Mouse (Mus musculus): ENCODE measurements around the gene Slc35a5. TPM values are rescaled to one million over a fixed set of nuclear protein-coding genes. Genes with fewer than 3 reads are reported as not detected.

The Slc35a5 gene
- polyA plus RNA-seq, 1 experiment from 2014 or later = 9.0 TPM

DNA sequence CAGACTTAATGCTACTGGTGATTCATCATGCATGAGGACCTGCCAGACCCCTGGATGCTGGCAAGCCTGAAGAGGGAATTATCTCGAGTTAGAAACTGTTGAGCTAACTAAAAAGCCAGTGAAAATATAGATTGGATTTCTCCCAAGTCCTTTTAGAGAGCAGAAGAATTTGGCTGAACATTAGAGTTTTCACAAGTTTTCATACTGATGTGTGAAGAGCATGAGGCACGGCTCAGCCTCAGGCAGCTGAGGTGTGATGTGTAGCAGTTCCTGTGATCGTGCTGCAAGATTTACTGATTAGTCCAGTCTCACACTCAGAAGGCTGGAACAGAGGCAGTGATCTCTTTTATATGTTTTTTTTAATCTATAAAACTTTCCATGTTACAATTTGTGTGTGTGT is 53.5 kb downstream of the Slc35a5 start:
- no peak overlapping the region for H3K27ac ChIP-seq
- ATAC-seq = no peak
- no peaks in the 10 kb centered on the region for H3K4me1 ChIP-seq
- H3K4me3 ChIP-seq = no peak overlapping the region
- WGBS (ENCODE audit: insufficient replicate concordance) = 48% methylated on average over 3 of the region's 3 CpGs
- no peak overlapping the region for H3K9ac ChIP-seq
- H3K4me2 ChIP-seq = no peak overlapping the region
- no peaks in the 10 kb centered on the region for H3K9me3 ChIP-seq (replicated peaks)
- no peaks in the 10 kb centered on the region for H3K27me3 ChIP-seq (replicated peaks)
- H3K36me3 ChIP-seq = no peaks in the 10 kb centered on the region

DNA sequence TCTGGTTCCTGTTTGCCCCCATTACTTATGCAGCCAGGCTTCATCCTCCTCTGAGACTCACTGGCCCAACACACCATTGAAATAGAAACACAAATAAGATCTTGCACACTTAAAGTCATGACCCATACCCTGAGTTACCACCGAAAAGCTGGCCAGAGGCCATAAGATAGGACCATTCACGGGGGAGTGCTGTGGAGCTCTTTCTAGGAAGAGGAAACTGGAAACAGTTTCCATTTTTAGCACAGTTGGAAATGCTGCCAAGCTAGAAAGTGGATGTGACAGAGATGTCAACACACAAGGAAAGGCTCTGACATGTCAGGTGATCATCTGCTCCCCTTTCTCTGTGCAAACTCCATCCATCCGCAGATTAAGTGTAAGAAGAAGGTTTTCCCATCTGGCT is 57.6 kb downstream of the Slc35a5 start:
- Histone ChIP-seq H3K9ac (no peak overlapping the region), H3K4me2 (no peak overlapping the region), H3K9me3 (replicated peaks) (no peaks in the 10 kb centered on the region), H3K27ac (no peak overlapping the region), H3K4me1 (0 out of 2 replicates have a peak, but pooled peaks cover 1% of the 10 kb centered on the region), H3K36me3 (no peaks in the 10 kb centered on the region), H3K27me3 (replicated peaks) (no peaks in the 10 kb centered on the region), H3K4me3 (no peak overlapping the region)
- 55% methylated on average over 3 of the region's 3 CpGs for WGBS (ENCODE audit: insufficient replicate concordance)
- no peak for ATAC-seq

DNA sequence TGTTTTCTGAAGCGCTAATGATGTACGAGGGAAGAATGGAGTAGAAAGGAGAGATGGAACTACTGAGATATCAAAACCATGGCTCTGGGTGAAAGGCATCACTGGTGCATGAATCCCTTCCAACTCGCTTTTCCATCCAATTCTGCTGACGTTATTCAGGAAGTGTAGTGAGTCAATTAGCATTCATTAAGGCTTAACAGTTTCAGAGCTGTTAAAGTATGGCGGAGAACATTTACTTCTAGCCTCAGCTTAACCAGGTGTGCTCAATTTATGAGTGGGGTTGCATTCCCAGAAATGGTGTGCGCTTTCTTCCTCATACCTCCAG is 59.7 kb downstream of the Slc35a5 start:
- Histone ChIP-seq H3K4me3 (no peak overlapping the region), H3K36me3 (no peaks in the 10 kb centered on the region), H3K27ac (no peak overlapping the region), H3K9ac (no peak overlapping the region), H3K27me3 (replicated peaks) (no peaks in the 10 kb centered on the region), H3K9me3 (replicated peaks) (no peaks in the 10 kb centered on the region), H3K4me2 (no peak overlapping the region), H3K4me1 (0 out of 2 replicates have a peak, but pooled peaks cover 3% of the 10 kb centered on the region)
- ATAC-seq = no peak
- 63% methylated on average over 6 of the region's 6 CpGs for WGBS (ENCODE audit: insufficient replicate concordance)

DNA sequence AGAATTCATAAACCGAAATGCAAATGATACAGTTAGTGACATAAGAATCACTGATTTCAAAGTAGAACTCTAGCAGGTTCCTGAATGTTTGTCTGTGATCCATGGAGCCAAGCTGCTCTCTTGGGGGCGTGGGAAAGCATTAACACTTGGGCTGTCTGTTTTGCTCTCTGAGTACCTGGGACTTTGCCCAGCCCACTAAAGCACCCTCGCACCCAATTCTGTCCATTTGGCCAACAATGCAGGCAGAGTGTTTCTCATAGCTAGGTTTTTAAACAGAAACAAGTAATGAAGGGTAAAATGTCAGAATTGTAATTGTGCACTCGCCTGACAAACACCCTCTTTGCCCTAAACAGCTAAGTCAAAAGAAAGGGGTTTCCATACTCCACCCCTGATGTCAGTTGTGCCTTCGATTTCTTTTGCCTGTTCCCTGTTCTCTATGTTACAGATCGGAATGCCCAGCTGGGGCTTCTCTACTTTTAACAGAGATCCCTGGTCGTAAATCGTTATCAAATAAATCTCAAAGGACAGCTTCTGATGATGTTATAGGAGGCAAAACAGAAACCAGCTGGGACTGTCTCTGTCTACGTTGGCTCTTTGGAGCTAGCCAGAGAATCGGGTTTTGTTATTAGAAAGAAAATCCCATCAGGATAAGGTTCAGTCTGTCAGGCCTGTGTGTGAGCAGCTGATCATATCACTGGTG is 60.2 kb downstream of the Slc35a5 start:
- no peak overlapping the region for H3K27ac ChIP-seq
- no peaks in the 10 kb centered on the region for H3K36me3 ChIP-seq
- H3K4me1 ChIP-seq = peaks cover 4% of the 10 kb centered on the region; the same call in 1 of the 2 replicates
- no peaks in the 10 kb centered on the region for H3K27me3 ChIP-seq (replicated peaks)
- H3K9ac ChIP-seq = no peak overlapping the region
- WGBS (ENCODE audit: insufficient replicate concordance) = 68% methylated on average over 10 of the region's 10 CpGs
- H3K9me3 ChIP-seq (replicated peaks) = no peaks in the 10 kb centered on the region
- ATAC-seq = no peak
- H3K4me2 ChIP-seq = no peak overlapping the region
- H3K4me3 ChIP-seq = no peak overlapping the region

DNA sequence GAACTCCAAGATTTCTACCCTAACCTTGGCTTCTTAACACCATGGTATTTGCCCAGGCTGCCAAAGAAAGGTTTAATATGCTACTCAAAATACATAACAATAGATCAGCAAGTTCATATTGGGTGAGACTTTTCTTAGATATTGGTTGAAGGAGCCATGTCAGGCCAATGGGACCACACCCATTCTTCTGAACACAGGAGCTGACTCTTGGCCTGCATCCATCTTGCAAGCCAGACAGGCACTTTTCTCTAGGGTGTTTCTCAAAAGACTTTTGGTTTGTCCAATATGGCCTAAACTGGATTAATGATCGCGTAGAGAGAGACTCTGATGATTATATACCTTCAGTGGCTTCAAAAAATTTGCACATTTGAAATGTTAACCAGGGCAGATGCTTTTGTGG is 61.0 kb downstream of the Slc35a5 start:
- Histone ChIP-seq H3K27ac (no peak overlapping the region), H3K4me2 (no peak overlapping the region), H3K4me3 (no peak overlapping the region), H3K27me3 (replicated peaks) (no peaks in the 10 kb centered on the region), H3K36me3 (no peaks in the 10 kb centered on the region), H3K9ac (no peak overlapping the region), H3K4me1 (peaks cover 7% of the 10 kb centered on the region; the same call in 1 of the 2 replicates), H3K9me3 (replicated peaks) (no peaks in the 10 kb centered on the region)
- 85% methylated on average over 2 of the region's 2 CpGs for WGBS (ENCODE audit: insufficient replicate concordance)
- ATAC-seq = no peak

DNA sequence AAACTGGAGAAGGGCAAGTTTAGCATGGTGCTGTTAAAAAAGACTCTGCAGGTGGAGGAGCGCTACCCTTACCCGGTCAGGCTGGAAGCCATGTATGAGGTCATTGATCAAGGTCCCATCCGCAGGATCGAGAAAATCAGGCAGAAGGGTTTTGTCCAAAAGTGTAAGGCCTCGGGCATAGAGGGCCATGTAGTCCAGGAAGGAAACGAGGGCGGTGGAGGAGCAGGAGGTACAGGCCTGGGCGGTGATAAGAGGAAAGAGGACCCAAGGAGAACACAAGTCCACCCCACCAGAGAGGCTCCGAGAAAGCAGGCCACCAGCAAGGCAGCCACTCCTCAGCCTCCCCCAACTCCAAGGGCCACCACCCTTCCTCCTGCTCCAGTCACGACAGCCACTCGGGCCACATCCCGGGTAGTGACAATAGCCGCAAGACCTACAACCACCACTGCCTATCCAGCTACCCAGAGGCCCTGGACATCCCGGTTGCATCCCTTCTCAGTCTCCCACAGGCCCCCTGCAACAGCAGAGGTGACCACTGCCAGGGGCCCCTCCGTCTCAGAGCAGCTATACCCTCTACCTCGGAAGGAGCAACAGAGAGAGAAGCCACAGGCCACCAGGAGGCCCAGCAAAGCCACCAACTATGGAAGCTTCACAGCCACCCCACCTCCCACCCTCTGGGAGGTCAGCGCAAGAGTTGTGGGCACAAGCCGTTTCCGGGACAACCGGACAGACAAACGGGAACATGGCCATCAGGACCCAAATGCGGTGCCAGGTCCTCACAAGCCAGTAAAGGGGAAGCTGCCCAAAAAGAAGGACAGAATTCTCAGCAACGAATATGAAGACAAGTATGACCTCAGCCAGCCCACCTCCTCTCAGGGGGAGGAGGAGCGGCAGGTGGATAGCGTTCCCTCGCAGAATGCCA is 62.7 kb downstream of the Slc35a5 start:
- no peaks in the 10 kb centered on the region for H3K9me3 ChIP-seq (replicated peaks)
- WGBS (ENCODE audit: insufficient replicate concordance) = 58% methylated on average over 26 of the region's 26 CpGs
- no peaks in the 10 kb centered on the region for H3K27me3 ChIP-seq (replicated peaks)
- peak overlapping the region; percentile 25; the same call in 1 of the 2 replicates for H3K4me2 ChIP-seq
- ATAC-seq = no peak
- peaks cover 7% of the 10 kb centered on the region; the same call in 1 of the 2 replicates for H3K4me1 ChIP-seq
- no peaks in the 10 kb centered on the region for H3K36me3 ChIP-seq
- no peak overlapping the region for H3K27ac ChIP-seq
- H3K4me3 ChIP-seq = no peak overlapping the region
- H3K9ac ChIP-seq = no peak overlapping the region

DNA sequence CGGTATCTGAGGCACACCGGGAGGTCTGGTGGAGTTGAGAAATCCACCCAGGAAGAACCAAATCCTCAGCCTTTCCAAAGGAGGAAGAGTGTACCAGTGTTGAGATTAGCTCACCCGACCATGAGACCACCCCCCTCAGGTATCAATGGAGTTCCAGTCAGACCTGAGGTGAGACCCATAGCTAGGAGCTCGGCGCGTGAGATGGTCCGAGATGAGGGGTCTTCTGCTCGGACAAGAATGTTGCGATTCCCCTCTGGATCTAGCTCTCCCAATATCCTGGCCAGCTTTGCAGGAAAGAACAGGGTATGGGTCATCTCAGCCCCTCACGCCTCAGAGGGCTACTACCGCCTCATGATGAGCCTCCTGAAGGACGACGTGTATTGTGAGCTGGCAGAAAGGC is 63.5 kb downstream of the Slc35a5 start:
- H3K9ac ChIP-seq = no peak overlapping the region
- no peaks in the 10 kb centered on the region for H3K27me3 ChIP-seq (replicated peaks)
- H3K4me2 ChIP-seq = peak overlapping the region; percentile 37; the same call in 1 of the 2 replicates
- H3K9me3 ChIP-seq (replicated peaks) = no peaks in the 10 kb centered on the region
- no peaks in the 10 kb centered on the region for H3K36me3 ChIP-seq
- ATAC-seq = no peak
- H3K27ac ChIP-seq = no peak overlapping the region
- peaks cover 7% of the 10 kb centered on the region; the same call in 1 of the 2 replicates for H3K4me1 ChIP-seq
- WGBS (ENCODE audit: insufficient replicate concordance) = 78% methylated on average over 13 of the region's 13 CpGs
- H3K4me3 ChIP-seq = no peak overlapping the region

DNA sequence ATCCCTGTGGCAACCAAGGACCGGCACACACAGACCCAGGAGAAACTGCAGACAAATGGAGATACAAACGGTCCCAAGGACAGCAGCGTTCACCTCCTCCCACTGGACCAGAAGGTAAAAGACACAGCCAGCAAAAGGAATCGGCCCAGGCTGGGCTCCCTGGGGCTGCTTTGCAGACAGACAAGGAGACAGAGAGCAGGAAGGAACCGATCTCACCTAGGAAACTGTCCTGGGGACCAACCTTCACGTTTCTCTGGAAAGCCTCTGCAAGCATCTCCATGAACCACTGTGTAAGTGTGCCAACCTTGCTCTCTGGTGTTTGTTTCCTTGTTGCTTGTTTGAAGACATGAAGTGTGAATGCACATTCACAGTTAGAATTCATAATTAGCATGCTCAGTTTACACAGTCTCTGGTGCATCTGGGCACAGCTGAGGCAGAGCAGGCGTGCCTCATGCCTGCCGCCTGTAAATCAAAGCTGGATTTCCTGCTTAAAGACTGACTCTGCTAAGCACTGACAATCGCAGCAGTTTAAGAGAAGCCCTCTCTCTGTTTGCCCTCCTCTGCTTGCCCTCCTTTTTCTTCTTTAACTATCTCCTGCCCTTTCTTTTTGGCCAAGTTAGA is 64.3 kb downstream of the Slc35a5 start:
- H3K9me3 ChIP-seq (replicated peaks) = no peaks in the 10 kb centered on the region
- WGBS (ENCODE audit: insufficient replicate concordance) = 16% methylated on average over 9 of the region's 9 CpGs
- no peak overlapping the region for H3K9ac ChIP-seq
- no peaks in the 10 kb centered on the region for H3K27me3 ChIP-seq (replicated peaks)
- H3K4me3 ChIP-seq = peak overlapping the region; percentile 31
- no peak for ATAC-seq
- H3K27ac ChIP-seq = no peak overlapping the region; the same call in 1 of the 2 replicates
- H3K4me1 ChIP-seq = peaks cover 7% of the 10 kb centered on the region; the same call in 1 of the 2 replicates
- no peaks in the 10 kb centered on the region for H3K36me3 ChIP-seq
- H3K4me2 ChIP-seq = peak overlapping the region; percentile 37

DNA sequence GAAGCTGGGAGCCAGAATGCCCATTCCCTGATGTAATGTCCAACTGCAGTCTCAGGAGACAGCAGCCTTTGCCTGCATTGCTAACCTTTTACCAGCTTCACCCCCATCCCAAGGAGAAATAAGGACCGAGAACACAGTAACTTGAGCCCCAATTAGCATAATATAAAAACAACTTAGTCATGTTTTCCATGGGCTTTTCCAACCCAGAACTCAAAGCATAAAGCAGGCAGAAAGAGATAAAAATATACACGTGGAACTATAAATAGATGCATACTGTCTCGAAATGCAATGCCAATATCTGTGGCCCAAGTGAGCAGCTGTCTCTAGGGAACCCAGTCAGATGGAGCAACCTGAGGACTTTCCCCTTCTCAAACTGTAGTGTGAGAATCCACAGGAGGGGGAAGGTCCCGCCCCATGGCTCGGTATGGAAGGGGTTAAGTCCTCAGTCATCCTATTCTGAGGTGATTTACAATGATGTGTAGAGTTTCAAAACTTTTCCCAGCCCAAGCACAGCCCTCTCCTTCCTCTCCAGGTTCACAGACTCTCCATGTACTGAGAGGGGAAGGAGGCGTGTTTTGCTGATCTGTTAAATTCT is 65.3 kb downstream of the Slc35a5 start, which contains the start of gene Ccdc80:
Gene Ccdc80 (plus strand): TSS at position 266 of the 595 bp plus-strand sequence.
- Histone ChIP-seq H3K27me3 (replicated peaks) (no peaks in the 10 kb centered on the region), H3K9me3 (replicated peaks) (no peaks in the 10 kb centered on the region), H3K4me2 (peak within 1 kb of the TSS; percentile 37), H3K27ac (no peak within 1 kb of the TSS; the same call in 1 of the 2 replicates), H3K36me3 (no peaks in the 10 kb centered on the region), H3K9ac (no peak within 1 kb of the TSS), H3K4me3 (peak within 1 kb of the TSS; percentile 31), H3K4me1 (peaks cover 7% of the 10 kb centered on the region; the same call in 1 of the 2 replicates)
- ATAC-seq = no peak
- 25% methylated on average over 6 of the region's 6 CpGs for WGBS (ENCODE audit: insufficient replicate concordance)

DNA sequence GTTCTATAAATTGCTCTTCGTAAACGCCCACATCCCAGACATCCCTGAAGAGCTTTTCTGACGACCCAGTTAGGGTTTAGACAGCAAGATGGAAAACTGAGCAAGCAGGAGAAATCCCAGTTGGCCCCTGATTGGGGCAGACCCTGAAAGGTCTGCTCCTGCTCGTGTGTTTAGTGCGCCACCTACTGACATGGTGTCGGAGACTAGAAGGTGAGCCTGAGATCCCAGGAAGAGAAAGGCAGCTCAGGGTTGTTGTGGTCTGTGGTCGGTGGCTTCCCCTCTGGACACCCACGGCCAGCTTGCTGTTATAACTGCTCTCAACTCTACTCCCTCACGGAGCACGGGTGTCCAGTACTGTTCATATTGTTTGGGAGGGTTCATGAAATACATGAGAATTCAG is 68.5 kb downstream of the Slc35a5 start:
- H3K27ac ChIP-seq = no peak overlapping the region
- 6% methylated on average over 10 of the region's 10 CpGs for WGBS (ENCODE audit: insufficient replicate concordance)
- H3K4me1 ChIP-seq = peaks cover 4% of the 10 kb centered on the region; the same call in 1 of the 2 replicates
- H3K9me3 ChIP-seq (replicated peaks) = no peaks in the 10 kb centered on the region
- no peak for ATAC-seq
- H3K4me2 ChIP-seq = peak overlapping the region; percentile 45
- no peak overlapping the region for H3K4me3 ChIP-seq
- H3K36me3 ChIP-seq = no peaks in the 10 kb centered on the region
- no peak overlapping the region for H3K9ac ChIP-seq
- H3K27me3 ChIP-seq (replicated peaks) = no peaks in the 10 kb centered on the region
